Mouse (Mus musculus) liver, adult (tissue): ENCODE results near the gene Tmem184a.

ENCODE experiments used
- GATA4 ChIP-seq: IDR thresholded peaks from 2 replicates; pipeline ENCODE4 v1.6.1; 2014; ENCODE audit warnings: mild to moderate bottlenecking, low read length; ENCODE audit not compliant: insufficient replicate concordance

The Tmem184a gene

GRCm38 (mm10) chr5:139789466-139789865 lies 30.3 kb downstream of the Tmem184a start:
- TF ChIP-seq GATA4, result no peak

GRCm38 (mm10) chr5:139781406-139781805 lies 38.3 kb downstream of the Tmem184a start:
- TF ChIP-seq GATA4, result no peak

GRCm38 (mm10) chr5:139776966-139777365 lies 42.8 kb downstream of the Tmem184a start:
- no peak for TF ChIP-seq GATA4

- TF ChIP-seq GATA4, result peak; percentile 41; the same call in 1 of the 2 replicates
Observed at GRCm38 (mm10) chr5:139775216-139775926, 44.3 kb downstream of the Tmem184a start, which contains the start of gene Ints1. Ints1 (minus strand) TSS chr5:139775674.

- TF ChIP-seq GATA4, result no peak
Observed at GRCm38 (mm10) chr5:139768216-139768615, 51.5 kb downstream of the Tmem184a start.

GRCm38 (mm10) chr5:139764296-139764695 lies 55.4 kb downstream of the Tmem184a start:
- no peak for TF ChIP-seq GATA4

- no peak for TF ChIP-seq GATA4
Observed at GRCm38 (mm10) chr5:139758096-139758495, 61.6 kb downstream of the Tmem184a start.

- no peak for TF ChIP-seq GATA4
Observed at GRCm38 (mm10) chr5:139756586-139756985, 63.1 kb downstream of the Tmem184a start.

- no peak for TF ChIP-seq GATA4
Observed at GRCm38 (mm10) chr5:139756135-139756534, 63.6 kb downstream of the Tmem184a start.

- no peak for TF ChIP-seq GATA4
Observed at GRCm38 (mm10) chr5:139754753-139755152, 65.0 kb downstream of the Tmem184a start.
